Mouse (Mus musculus): ENCODE data around the gene Prkar1a.

Prkar1a gene

DNA sequence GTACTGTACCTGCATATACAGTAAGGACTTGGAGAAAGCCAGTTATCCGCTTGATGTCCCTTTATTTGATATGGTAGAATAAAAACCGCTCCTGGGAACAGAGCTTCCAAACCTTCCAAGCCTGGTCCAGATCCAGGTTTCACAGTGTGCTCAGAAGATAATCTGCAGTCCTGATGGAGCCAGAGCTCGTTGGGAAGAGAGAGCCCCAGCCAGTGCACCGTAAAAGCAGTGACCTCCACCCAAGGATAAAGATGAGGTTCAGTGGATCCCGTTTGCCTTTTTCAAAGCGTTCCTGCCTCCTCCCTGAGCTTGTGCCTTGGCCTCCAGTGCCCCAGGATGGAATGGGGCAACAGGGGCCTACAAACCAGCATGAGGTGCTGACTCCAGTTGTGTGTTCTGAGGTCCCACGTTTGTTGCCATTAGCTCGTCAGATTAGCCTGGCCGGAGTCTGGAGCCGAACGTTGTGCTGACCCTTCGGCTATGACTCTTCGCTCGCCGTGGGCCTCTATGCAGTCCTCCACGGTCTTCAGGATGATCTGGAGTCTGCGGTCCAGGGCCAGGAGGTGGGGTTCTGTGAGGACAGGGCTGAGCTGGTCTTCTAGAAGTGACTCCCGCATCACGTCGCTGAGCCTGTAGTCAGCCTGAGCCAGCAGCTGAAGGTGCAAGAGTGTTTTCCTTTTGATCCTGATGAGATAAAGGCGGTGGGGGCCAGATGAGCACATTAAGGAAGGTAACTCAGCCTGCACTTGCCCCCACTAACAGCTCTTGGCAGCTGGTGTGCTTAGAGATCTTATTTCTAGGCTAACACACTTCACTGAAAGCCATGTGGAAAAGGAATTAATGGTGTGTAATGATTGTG lies 23.9 kb downstream of the Prkar1a start:
- DNase-seq (ENCODE audit: low spot score in 2 of 2): no peak

GRCm38 (mm10) chr11:109673741-109674140 lies 24.5 kb downstream of the Prkar1a start:
- DNase-seq (ENCODE audit: low spot score in 2 of 2): no peak

DNA sequence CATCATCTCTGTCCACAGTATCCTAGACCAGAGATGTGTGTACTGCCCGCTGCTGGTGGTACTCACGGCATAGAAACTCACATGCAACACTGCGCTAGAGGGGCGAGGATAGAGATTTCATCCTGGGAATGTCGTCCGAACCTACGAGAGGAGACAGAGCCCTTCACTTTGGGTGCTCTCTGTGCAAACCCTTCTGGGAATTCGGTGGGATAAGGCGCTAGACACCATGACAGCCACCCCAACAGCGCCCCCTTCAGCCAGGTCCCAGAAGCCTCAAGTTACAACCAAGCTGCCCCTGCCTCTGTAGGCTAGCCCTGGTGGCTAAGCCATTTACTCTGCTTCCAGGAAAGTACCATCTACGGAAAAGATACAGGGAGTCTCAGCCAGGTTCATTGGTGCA lies 25.3 kb downstream of the Prkar1a start:
- DNase-seq (ENCODE audit: low spot score in 2 of 2): no peak

DNA sequence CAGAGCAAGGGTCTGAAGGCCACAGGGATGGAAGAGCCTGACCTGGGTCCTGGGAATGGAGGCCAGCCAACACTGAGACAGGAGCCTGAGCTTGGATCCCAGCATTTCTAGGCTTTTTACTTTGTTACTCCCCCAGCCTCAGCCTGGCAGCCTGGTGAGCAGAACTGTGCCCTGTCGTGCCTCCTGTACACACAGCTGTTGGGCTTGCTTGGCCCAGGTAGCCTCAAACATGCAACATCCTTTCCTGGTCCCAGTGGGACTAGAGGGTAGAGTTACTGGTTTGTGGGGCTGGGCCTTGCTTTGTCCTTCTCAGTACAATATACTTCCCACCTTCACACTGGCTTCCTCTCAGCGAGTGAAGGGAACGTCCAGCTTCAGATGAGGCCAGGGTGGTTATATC lies 26.0 kb downstream of the Prkar1a start:
- DNase-seq (ENCODE audit: low spot score in 2 of 2): no peak

DNA sequence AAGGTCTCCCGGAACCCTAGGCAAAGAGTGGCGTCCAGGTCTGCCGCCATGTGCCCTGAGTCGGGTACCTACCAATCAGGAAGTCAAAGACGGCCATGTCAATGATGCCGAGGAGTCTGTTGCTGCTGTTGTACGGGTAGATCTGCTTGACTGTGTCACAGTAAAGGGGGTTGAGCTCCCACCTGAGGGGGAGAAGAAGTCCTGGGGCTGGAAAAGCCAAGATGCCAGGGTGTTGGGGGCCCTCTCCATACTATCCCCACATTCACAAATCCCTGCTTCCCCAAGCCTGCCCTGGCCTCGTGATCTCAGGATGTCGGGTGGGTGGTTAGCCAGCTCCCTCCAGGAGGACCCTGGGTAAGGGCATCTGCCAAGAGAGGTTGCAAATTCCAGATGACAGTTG lies 26.6 kb downstream of the Prkar1a start:
- no peak for DNase-seq (ENCODE audit: low spot score in 2 of 2)

DNA sequence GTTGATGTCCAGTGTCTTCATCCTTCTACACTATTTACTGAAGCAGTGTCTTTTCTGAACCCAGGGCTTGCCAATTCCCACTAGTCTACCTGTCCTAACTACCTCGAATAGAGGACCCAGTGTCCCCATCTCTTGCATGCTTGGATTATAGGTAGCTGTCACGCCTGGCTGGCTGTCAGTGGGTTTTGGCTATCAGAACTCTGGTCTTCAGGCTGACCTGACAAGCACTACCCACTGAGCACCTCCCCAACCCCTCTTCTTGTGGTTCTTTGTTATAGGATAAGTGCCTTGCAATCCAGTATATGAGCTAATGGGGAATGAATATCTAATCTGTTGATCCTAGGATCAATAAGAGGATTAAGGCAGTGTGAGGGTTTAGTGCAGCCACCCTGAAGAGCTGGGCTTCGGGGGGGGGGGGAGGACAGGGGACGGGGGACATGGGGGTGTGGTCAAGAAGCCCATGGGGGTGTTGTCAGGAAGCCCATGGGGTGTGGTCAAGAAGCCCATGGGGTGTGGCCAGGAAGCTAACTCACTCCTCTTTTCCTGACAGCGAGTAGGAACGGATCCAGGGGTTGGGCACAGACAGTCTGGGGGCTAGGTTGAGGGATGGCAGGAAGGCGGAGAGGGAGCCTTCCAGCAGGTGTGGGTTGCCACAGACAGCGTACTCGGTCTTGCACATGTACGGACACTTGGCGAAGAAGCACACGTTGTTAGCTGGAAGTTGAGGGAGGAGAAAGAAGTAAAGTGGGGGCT lies 27.6 kb downstream of the Prkar1a start:
- no peak for DNase-seq (ENCODE audit: low spot score in 2 of 2)

- no peak for DNase-seq (ENCODE audit: low spot score in 2 of 2)
These were observed 29.1 kb downstream of the Prkar1a start for GRCm38 (mm10) chr11:109678291-109678690.

DNA sequence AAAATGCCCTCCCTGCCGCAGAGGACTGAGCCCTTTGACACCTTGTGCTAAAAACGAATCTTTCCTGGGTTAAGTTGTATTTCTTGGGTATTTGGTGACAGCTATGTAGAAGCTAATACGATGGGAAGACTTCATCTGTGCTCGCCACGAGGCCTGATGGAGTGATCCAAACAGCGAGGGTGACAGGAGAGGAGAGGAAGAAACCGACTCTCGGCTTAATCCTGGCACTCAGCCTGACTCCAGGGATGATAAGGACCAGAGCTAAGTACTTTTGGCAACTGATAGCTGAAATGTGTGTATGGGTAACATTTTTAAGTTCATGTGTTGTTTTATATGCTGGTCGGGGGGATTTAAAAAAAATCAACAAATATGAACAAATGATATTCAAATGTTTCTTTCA lies 31.7 kb downstream of the Prkar1a start:
- DNase-seq (ENCODE audit: low spot score in 2 of 2): no peak

DNA sequence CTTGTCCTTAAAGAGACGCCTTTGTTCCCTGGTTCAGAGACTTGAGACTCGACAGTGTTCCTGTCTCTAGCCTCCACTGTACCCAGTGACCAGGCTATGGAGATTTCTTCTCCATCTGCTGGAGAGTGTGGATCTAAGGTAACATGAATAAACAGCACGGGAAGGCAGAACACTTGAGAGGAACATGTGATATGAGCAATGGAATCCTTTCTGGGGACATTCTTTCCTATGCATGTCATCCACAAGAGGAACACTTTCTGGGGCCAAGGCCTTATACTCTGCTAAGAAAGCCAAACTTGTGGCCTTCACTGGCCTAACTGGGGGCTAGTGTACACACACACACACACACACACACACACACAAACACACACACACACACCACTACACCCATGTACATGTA lies 32.4 kb downstream of the Prkar1a start:
- DNase-seq (ENCODE audit: low spot score in 2 of 2): no peak

DNA sequence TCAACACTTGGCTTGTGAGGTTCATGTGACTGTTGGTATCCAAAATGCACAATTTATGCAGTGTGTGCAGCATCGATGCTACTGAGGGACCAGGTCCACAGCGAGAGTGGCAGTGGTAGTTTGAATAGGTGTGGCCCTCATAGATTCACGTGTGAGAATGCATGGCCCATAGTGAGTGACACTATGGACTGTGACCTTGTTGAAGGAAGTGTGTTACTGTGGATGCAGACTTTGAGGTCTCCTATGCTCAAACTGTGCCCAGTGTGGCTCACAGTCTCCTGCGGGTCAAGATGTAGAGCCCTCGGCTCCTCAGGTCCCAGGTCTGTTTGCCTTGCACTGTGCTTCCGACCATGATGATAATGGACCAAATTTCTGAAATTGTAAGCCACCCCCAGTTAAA lies 33.0 kb downstream of the Prkar1a start:
- DNase-seq (ENCODE audit: low spot score in 2 of 2): no peak

- no peak for DNase-seq (ENCODE audit: low spot score in 2 of 2)
These were observed 40.3 kb downstream of the Prkar1a start for GRCm38 (mm10) chr11:109689539-109689938.

- DNase-seq (ENCODE audit: low spot score in 2 of 2): no peak
These were observed 43.5 kb downstream of the Prkar1a start for GRCm38 (mm10) chr11:109692737-109693136.

- no peak for DNase-seq (ENCODE audit: low spot score in 2 of 2)
These were observed 47.3 kb downstream of the Prkar1a start for GRCm38 (mm10) chr11:109696519-109696918.

DNA sequence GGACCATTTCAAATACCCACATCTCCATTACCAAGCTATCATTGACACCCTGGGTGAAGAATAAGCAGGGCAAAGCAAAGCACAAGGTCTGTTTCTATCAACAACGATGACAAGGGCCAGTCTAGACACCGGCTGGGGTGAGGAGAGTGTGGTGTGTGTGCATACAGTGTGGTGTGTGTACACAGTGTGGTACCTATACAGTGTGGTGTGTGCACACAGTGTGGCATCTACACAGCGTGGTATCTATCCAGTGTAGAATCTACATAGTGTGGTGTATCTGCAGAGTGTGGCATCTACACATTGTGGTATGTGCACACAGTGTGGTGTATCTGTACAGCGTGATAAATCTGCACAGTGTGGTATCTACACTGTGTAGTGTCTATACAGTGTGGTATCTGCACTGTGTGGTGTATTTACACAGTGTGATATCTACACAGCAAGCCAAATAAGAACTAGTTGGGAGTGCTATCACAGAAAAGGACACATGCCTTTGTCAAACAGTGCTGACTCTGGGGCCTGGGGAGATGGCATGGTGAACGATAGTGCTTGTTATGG lies 48.0 kb downstream of the Prkar1a start:
- no peak for DNase-seq (ENCODE audit: low spot score in 2 of 2)

- DNase-seq (ENCODE audit: low spot score in 2 of 2): no peak
These were observed 49.5 kb downstream of the Prkar1a start for GRCm38 (mm10) chr11:109698740-109699139.

DNA sequence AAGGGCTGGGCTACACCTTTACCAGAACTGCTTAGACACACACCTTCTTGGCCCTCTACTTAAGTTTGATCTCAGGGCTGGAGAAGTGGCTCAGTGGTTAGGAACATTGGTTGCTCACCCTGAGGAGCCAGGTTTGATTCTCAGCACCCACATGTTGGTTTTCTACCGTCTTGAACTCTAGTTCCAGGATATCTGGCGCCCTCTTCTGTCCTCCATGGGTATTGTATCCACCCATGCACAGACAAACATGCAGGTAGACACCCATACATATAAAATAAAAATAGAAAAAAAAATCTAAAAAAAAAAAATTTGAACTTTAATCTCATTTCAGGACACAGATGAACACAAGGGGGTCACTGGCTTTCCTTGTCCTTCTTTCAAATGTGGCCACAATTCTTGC lies 50.6 kb downstream of the Prkar1a start:
- no peak for DNase-seq (ENCODE audit: low spot score in 2 of 2)

- no peak for DNase-seq (ENCODE audit: low spot score in 2 of 2)
These were observed 51.6 kb downstream of the Prkar1a start for GRCm38 (mm10) chr11:109700761-109701160.

GRCm38 (mm10) chr11:109702031-109702815 lies 53.0 kb downstream of the Prkar1a start:
- DNase-seq (ENCODE audit: low spot score in 2 of 2): no peak

DNA sequence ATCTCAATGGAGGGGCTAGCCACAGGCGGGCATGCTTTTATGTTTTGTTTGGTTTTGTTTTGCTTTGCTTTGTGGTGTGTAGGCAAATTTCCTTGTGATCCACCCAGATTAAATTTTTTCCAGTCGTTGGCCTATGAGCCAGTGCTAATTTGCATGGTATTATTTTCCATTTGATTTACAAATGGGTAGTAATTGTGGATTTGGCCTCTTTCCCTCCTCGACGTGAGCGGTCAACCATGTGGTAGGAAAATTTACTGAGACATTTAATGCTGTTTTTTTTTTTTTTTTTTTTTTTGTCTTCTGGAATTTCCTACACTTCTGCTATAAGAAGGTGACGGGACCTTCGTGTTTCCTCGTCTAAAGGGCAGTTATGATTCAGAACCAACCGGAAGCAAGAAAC lies 54.6 kb downstream of the Prkar1a start:
- DNase-seq (ENCODE audit: low spot score in 2 of 2): no peak

DNA sequence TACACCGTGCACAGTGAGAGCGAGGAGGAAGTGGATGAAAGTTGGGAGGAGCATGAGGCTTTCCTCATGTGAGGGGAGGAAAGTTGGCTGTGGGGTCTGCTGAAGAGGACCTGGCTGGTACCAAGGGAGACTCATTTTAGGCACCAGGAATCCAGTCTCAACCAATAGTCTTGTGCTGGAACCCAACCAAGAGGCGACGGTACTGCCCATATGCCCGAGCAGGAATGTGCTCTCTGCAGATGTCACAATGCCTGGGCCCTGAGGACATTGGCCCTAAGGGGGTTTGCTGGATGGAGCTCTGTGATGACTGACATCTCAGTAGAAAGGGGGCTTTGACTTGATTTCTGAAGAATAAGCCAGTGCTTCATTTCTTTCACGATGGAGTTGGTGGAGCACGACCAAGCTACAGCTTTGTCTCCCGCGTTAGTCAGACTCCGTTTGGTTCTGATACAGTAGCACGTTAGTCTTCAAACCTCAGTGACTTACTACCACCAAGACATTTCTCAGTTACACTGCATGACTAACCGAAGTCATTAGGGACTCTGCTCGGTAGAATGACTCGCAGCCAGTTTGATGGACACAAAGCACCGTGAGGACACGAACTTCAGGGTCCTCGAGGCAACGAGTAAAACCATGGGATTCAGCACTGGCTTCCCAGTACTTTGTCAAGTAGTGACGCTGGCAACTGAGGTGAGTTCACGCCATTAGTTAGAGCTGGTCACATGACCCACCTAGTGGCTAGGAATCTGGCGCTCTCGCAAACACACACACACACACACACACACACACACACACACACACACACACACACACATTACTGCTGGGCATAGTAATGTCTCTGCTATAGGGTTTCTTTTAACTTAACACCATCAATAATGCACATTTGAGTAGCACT lies 55.4 kb downstream of the Prkar1a start:
- no peak for DNase-seq (ENCODE audit: low spot score in 2 of 2)

Measured in frontal cortex, postnatal 25 days (tissue).